Mouse (Mus musculus): ENCODE measurements around the gene Recql. TPM values are rescaled to one million over a fixed set of nuclear protein-coding genes. Genes with fewer than 3 reads are reported as not detected.

Gene Recql
- 10 to 100 TPM; 26.0 to 27.3 TPM for total RNA-seq (2021)

DNA sequence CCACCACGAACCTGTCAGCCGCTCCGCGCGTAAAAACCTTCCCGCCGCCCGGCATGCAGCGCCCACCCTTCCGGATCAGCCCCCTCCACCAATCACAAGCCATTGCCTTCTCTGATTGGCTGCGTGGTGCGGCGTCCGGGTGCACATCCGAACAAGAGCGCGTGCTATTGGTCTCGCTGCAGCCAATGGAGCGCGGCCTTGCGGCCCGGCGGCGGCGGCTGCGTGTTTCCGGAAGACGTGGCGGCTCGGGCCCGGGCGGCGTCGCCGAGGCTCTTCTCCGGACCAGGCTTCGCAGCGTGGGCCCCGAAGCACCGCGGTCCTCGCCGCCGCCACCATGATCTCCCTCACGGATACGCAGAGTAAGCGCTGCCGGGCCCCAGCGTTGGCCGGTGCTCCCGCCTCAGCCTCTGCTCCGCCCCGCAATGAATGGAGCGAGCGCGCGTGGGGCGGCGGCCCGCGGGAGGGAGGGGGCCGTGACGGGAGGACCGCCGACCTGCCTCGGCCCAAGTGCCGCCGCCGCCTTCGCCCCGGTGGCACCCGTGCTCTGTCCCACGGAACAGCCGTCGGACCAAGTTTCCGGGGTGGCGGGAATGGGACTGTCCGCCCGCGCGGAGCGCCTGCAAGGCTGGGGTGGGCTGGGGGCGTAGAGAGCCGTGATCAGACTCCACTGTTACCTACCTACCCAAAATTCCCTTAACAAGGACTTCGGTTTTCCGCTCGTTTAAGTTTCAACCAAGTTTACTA, at the start of gene Recql, which contains the start of gene Golt1b:
Gene Recql (minus strand): TSS at position 77 of the 744 bp plus-strand sequence.
Gene Golt1b (plus strand): TSS at position 211 of the 744 bp plus-strand sequence.
- intact Hi-C loops (cut with DNase I), result loop anchor here (2.0 to 10.0 kb wide), 3 partner anchors 40 to 358 kb away; partner anchors contain the start of genes Ldhb and Pyroxd1

DNA sequence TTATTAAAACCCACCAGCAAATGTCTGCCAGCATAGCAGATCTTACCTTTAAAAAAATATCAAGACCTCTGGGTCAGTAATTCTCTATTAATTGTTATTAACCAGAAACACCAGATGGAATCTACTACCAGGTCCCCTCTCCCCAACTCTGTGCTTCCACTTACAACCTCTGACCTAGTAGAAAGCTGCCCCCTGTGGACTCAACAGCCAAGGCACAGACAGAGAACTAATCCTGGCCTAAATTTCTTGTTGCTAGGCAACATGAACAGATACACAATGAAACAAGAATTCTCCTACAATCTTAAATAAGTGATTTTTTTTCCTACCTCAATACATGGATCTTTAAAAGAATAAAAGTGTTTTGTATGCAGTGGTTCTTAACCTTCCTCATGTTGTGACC, 42.2 kb upstream of the Recql start:
- intact Hi-C loops (cut with DNase I), result no loop called here
- DNase-seq (ENCODE audit: low spot score in 2 of 2), result no peak

More for the DNA sequence above, at the start of gene Recql, which contains the start of gene Golt1b:
- DNase-seq (ENCODE audit: low spot score in 2 of 2), result peak; percentile 99

- intact Hi-C loops (cut with DNase I), result no loop called here
- DNase-seq (ENCODE audit: low spot score in 2 of 2), result no peak
These were observed 38.1 kb upstream of the Recql start for GRCm38 (mm10) chr6:142424976-142425375.

- intact Hi-C loops (cut with DNase I), result no loop called here
- DNase-seq (ENCODE audit: low spot score in 2 of 2), result no peak
These were observed 27.7 kb upstream of the Recql start for GRCm38 (mm10) chr6:142414597-142414996.

DNA sequence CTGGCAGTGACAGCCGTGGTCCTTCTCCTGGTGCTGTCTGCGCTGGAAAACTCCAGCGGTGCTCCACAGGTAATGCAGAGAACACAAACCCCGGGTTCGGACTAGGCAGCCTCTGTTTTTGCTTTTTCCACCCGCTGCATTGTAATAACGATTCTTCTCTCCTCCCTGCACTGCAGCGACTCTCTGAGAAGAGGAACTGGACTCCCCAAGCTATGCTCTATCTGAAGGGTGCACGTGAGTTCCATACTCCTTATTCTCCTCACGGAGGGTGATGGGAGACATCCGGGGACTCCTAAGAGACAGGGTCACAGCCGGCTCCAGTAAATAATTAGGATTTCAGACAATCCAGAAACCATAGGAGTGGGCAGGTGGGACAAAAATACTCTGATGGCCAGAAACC, 27.0 kb upstream of the Recql start:
- no peak for DNase-seq (ENCODE audit: low spot score in 2 of 2)
- intact Hi-C loops (cut with DNase I), result no loop called here

DNA sequence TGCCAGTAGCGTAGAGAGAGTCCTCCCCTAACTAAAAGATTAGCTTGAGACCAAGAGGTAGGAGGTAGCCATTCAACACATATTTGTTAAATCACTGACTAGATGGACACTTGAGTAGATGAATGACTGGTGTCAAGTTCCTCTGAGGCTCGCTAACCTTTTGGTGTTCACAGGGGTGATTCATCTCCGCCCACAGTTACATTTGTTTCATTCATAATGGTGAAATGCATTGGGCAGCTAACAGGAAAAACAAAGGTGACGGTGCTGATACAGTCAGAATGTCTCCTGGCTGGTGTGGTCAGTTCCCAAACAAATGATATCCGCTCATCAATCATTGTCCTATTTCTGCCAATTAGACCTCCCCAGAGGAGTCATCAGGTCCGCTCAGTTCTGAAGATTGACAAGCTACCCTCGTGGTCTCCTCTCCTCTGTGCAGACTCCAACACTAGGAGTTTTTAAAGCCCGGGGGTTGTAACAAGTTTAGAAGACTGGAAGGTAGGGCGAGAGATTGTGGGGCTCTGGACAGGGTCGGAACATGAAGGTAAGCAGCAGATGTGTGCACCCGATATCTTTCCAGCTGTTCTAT, 26.1 kb upstream of the Recql start, which contains the start of gene Spx:
Gene Spx (plus strand): TSS at position 536 of the 586 bp plus-strand sequence.
- no peak for DNase-seq (ENCODE audit: low spot score in 2 of 2)
- intact Hi-C loops (cut with DNase I), result no loop called here

DNA sequence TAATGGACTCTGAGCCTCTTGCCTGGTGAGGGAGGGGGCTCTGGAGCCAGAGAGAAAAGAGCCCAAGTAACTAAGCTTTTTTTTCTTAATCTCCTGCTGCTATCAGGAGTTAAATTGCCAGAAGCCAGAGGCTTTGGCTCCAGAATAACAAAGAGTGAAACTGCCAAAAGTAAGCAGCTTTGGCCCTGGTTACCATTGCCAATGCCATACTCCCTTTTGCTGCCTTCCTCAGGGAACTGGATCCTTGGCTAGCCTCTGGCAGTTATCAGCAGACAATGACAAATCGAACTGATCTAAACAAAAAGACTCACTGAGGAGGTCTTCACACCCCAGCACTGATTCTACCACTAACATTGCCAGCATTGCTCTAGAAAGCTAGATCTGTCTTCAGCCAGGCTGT, 24.3 kb upstream of the Recql start:
- DNase-seq (ENCODE audit: low spot score in 2 of 2), result no peak

GRCm38 (mm10) chr6:142395756-142396155, 8.9 kb upstream of the Recql start:
- DNase-seq (ENCODE audit: low spot score in 2 of 2), result no peak
- intact Hi-C loops (cut with DNase I), result no loop called here

More for the DNA sequence above, 24.3 kb upstream of the Recql start:
- intact Hi-C loops (cut with DNase I), result no loop called here

DNA sequence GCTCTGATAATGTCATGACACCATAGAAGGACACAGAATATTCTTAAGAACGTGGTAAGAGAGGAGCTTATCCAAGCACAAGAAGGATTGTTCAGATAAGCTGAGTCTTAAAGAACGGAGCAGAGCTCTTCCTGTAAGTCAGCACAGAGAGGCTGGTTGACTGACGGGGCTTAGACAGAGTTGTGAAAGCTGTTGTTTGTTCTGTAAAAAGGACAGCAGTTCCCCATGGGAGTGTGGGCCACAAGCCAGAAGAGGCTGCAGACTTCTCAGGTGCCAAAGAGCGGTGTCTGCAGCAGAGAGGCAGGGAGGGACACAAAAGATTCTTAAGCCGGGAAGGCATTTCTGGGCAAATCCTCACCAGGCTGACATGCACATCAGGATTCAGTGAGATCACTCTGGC, 7.8 kb upstream of the Recql start:
- intact Hi-C loops (cut with DNase I), result no loop called here
- peak in 1 of 2 experiments; percentile 11 for DNase-seq (ENCODE audit: low spot score in 2 of 2)

- DNase-seq (ENCODE audit: low spot score in 2 of 2), result no peak
- intact Hi-C loops (cut with DNase I), result no loop called here
These were observed 5.4 kb upstream of the Recql start for GRCm38 (mm10) chr6:142392312-142392711.

DNA sequence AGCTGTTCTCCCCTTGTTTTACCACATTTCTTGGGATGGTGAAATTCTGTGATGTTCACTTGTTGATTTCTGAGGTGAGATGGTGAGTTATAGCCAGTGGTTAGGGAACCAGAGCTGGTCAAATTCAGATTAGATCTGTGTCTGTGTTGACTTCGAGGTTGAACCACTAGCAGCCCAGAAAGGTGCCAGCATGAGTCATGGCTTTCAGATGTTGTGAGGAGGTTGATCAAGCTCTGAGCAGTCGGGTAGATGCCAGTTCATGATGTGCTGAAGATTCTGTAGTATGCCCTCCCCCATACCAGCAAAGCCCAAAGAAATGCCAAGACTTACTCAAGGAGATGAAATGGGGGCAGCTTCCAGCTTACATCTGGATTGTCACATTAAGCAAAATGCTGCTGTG, 2.2 kb upstream of the Recql start:
- intact Hi-C loops (cut with DNase I), result loop anchor here (5.0 to 10.0 kb wide), 2 partner anchors 42 to 356 kb away; partner anchors contain the start of gene Pyroxd1
- no peak for DNase-seq (ENCODE audit: low spot score in 2 of 2)

- DNase-seq (ENCODE audit: low spot score in 2 of 2), result no peak
- intact Hi-C loops (cut with DNase I), result loop anchor here (2.0 to 10.0 kb wide), 3 partner anchors 41 to 357 kb away; partner anchors contain the start of genes Ldhb and Pyroxd1
These were observed 926 bp upstream of the Recql start for GRCm38 (mm10) chr6:142387755-142388271.

GRCm38 (mm10) chr6:142386285-142387010, 439 bp downstream of the Recql start:
- intact Hi-C loops (cut with DNase I), result loop anchor here (2.0 to 10.0 kb wide), 3 partner anchors 39 to 358 kb away; partner anchors contain the start of genes Ldhb and Pyroxd1
- no peak for DNase-seq (ENCODE audit: low spot score in 2 of 2)

DNA sequence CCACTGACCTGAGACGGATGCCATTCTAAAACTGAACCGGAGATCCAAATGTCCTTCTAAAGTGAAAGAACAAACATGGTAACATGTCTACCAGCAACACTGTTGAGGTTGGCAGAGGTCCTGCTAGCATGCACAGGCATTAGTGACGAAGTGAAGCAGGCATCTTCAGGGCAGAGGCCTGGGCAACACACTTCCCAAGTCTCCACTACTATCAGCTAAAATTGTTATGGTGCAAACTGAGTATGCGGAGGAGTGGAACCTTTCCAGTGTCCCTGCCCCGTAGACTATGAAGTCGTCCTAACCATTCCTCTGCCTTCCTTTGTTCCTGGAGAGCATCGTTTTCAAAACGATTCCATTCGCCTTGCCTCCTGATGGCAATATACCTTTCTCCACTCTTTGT, 2.4 kb downstream of the Recql start:
- DNase-seq (ENCODE audit: low spot score in 2 of 2), result no peak
- intact Hi-C loops (cut with DNase I), result loop anchor here (10.0 kb wide), 1 partner anchor 360 kb away; no protein-coding TSS in a partner anchor

DNA sequence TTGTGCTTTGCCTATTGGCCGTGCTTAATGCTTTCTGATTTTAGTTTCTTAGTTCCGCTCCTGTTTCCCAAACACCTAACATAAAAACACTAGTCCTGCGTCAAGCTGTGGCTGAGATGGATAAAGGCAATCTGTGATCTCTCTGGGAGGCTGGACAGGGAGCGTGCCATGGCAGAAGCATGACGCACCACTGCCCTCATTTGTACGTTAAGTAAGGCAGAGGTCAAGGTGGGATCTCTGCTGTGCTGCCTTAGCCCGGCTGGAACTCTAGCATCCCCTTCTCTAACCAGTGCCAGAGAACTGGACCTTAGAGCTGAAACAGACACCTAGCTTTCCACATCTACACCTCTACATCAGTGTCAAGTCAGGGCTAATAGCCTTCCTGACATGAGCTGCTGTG, 5.3 kb downstream of the Recql start:
- DNase-seq (ENCODE audit: low spot score in 2 of 2), result no peak
- intact Hi-C loops (cut with DNase I), result loop anchor here (10.0 kb wide), 1 partner anchor 363 kb away; no protein-coding TSS in a partner anchor

- intact Hi-C loops (cut with DNase I), result loop anchor here (10.0 kb wide), 1 partner anchor 365 kb away; no protein-coding TSS in a partner anchor
- DNase-seq (ENCODE audit: low spot score in 2 of 2), result no peak
These were observed 6.9 kb downstream of the Recql start for GRCm38 (mm10) chr6:142379961-142380360.

- no peak for DNase-seq (ENCODE audit: low spot score in 2 of 2)
- intact Hi-C loops (cut with DNase I), result no loop called here
These were observed 8.1 kb downstream of the Recql start for GRCm38 (mm10) chr6:142378576-142379330.

DNA sequence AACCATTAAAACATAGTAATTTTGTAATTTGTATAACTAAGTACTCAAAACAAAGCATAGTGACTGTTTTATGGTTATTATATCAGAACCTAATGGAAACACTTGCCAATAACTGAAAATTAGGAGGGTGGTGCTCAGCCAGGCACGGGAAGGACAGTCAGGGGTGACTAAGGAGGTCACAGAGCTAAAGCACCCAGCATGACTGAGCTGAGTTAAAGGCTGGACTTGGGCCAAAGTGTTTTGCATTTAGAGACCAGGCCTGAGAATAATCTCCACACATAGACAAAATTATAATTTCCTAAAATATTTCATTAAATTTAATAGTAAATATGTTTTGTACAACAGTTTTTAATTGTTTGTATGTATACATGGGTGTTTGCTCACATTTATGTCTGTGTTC, 9.8 kb downstream of the Recql start:
- no peak for DNase-seq (ENCODE audit: low spot score in 2 of 2)
- intact Hi-C loops (cut with DNase I), result no loop called here

GRCm38 (mm10) chr6:142369568-142369967, 17.3 kb downstream of the Recql start:
- intact Hi-C loops (cut with DNase I), result loop anchor here (10.0 kb wide), 1 partner anchor 95 kb away; no protein-coding TSS in a partner anchor
- DNase-seq (ENCODE audit: low spot score in 2 of 2), result no peak

Data from left cerebral cortex, postnatal 36 days (tissue).